Mouse (Mus musculus): ENCODE results near the gene Colgalt1. TPM values are rescaled to one million over a fixed set of nuclear protein-coding genes. Genes with fewer than 3 reads are reported as not detected.
A peak's percentile ranks its signal among the peaks of the same experiment; 100 is the strongest.

Colgalt1 gene
- 60.4 and 70.3 TPM in 2 replicates for polyA plus RNA-seq (2014; fragmentation: Nextera tagmentation; extraction: Ambion mirVana)

- ATAC-seq (ENCODE audit: low FRiP score, low TSS enrichment) (peak; percentile 98), DNase-seq (peak; percentile 99)
- Histone ChIP-seq H3K4me1 (ENCODE audit: control insufficient read depth, insufficient read depth, low read length) (peaks cover 9% of the 10 kb centered on the region), H3K9me3 (ENCODE audit: control insufficient read depth, low read length) (no peaks in the 10 kb centered on the region), H3K27ac (replicated peaks; ENCODE audit: low read depth, low read length) (peak within 1 kb of the TSS; percentile 90), H3K4me2 (ENCODE audit: low read length) (peak within 1 kb of the TSS; percentile 84), H3K4me3 (replicated peaks; ENCODE audit: low read depth, low read length) (peak within 1 kb of the TSS; percentile 80), H3K9ac (replicated peaks; ENCODE audit: low read length) (peak within 1 kb of the TSS; percentile 84), H3K27me3 (ENCODE audit: control insufficient read depth, insufficient read depth, low read length) (no peaks in the 10 kb centered on the region), H3K36me3 (ENCODE audit: control insufficient read depth, insufficient read depth, low read length) (peaks cover 20% of the 10 kb centered on the region)
- WGBS, result under 1% methylated on average over 82 of the region's 82 CpGs
Observed at GRCm38 (mm10) chr8:71610822-71611651, at the start of gene Colgalt1. Gene Colgalt1 (plus strand): TSS chr8:71610998.

GRCm38 (mm10) chr8:71561401-71561800 lies 49.4 kb upstream of the Colgalt1 start:
- no peak overlapping the region for H3K9ac ChIP-seq (replicated peaks; ENCODE audit: low read length)
- 4% methylated on average over 15 of the region's 15 CpGs for WGBS
- ATAC-seq (ENCODE audit: low FRiP score, low TSS enrichment) (no peak), DNase-seq (peak; percentile 84)
- no peak overlapping the region for H3K27ac ChIP-seq (replicated peaks; ENCODE audit: low read depth, low read length)
- H3K4me1 ChIP-seq (ENCODE audit: control insufficient read depth, insufficient read depth, low read length), result 0 out of 2 replicates have a peak, but pooled peaks cover 7% of the 10 kb centered on the region
- no peaks in the 10 kb centered on the region for H3K9me3 ChIP-seq (ENCODE audit: control insufficient read depth, low read length)
- no peaks in the 10 kb centered on the region for H3K36me3 ChIP-seq (ENCODE audit: control insufficient read depth, insufficient read depth, low read length)
- H3K27me3 ChIP-seq (ENCODE audit: control insufficient read depth, insufficient read depth, low read length), result peaks cover 70% of the 10 kb centered on the region
- H3K4me2 ChIP-seq (ENCODE audit: low read length), result no peak overlapping the region
- H3K4me3 ChIP-seq (replicated peaks; ENCODE audit: low read depth, low read length), result no peak overlapping the region

GRCm38 (mm10) chr8:71562751-71563150 lies 48.0 kb upstream of the Colgalt1 start:
- H3K4me2 ChIP-seq (ENCODE audit: low read length), result peak overlapping the region; percentile 43
- peak overlapping the region; percentile 39; the same call in 1 of the 2 replicates for H3K9ac ChIP-seq (replicated peaks; ENCODE audit: low read length)
- H3K27me3 ChIP-seq (ENCODE audit: control insufficient read depth, insufficient read depth, low read length), result peaks cover 57% of the 10 kb centered on the region
- H3K9me3 ChIP-seq (ENCODE audit: control insufficient read depth, low read length), result no peaks in the 10 kb centered on the region
- DNase-seq, result peak; percentile 78
- H3K36me3 ChIP-seq (ENCODE audit: control insufficient read depth, insufficient read depth, low read length), result no peaks in the 10 kb centered on the region
- peak overlapping the region; percentile 22 for H3K4me3 ChIP-seq (replicated peaks; ENCODE audit: low read depth, low read length)
- H3K27ac ChIP-seq (replicated peaks; ENCODE audit: low read depth, low read length), result no peak overlapping the region
- under 1% methylated on average over 33 of the region's 33 CpGs for WGBS
- ATAC-seq (ENCODE audit: low FRiP score, low TSS enrichment), result peak; percentile 49; the same call in 1 of the 2 replicates
- H3K4me1 ChIP-seq (ENCODE audit: control insufficient read depth, insufficient read depth, low read length), result 0 out of 2 replicates have a peak, but pooled peaks cover 7% of the 10 kb centered on the region

- Histone ChIP-seq H3K4me3 (replicated peaks; ENCODE audit: low read depth, low read length) (no peak overlapping the region), H3K4me2 (ENCODE audit: low read length) (no peak overlapping the region), H3K9ac (replicated peaks; ENCODE audit: low read length) (no peak overlapping the region), H3K9me3 (ENCODE audit: control insufficient read depth, low read length) (no peaks in the 10 kb centered on the region), H3K27me3 (ENCODE audit: control insufficient read depth, insufficient read depth, low read length) (peaks cover 44% of the 10 kb centered on the region), H3K36me3 (ENCODE audit: control insufficient read depth, insufficient read depth, low read length) (no peaks in the 10 kb centered on the region), H3K4me1 (ENCODE audit: control insufficient read depth, insufficient read depth, low read length) (0 out of 2 replicates have a peak, but pooled peaks cover 7% of the 10 kb centered on the region), H3K27ac (replicated peaks; ENCODE audit: low read depth, low read length) (no peak overlapping the region)
- ATAC-seq (ENCODE audit: low FRiP score, low TSS enrichment) (no peak), DNase-seq (no peak)
- WGBS, result 90% methylated on average over 4 of the region's 4 CpGs
Observed at GRCm38 (mm10) chr8:71563992-71564391, 46.8 kb upstream of the Colgalt1 start.

- no peak for DNase-seq
- Histone ChIP-seq H3K27ac (replicated peaks; ENCODE audit: low read depth, low read length) (no peak within 1 kb of the TSS), H3K9me3 (ENCODE audit: control insufficient read depth, low read length) (no peaks in the 10 kb centered on the region), H3K4me1 (ENCODE audit: control insufficient read depth, insufficient read depth, low read length) (peaks cover 12% of the 10 kb centered on the region), H3K4me2 (ENCODE audit: low read length) (no peak within 1 kb of the TSS), H3K9ac (replicated peaks; ENCODE audit: low read length) (no peak within 1 kb of the TSS), H3K4me3 (replicated peaks; ENCODE audit: low read depth, low read length) (no peak within 1 kb of the TSS), H3K27me3 (ENCODE audit: control insufficient read depth, insufficient read depth, low read length) (peaks cover 22% of the 10 kb centered on the region; the same call in 1 of the 2 replicates), H3K36me3 (ENCODE audit: control insufficient read depth, insufficient read depth, low read length) (no peaks in the 10 kb centered on the region)
- no peak for ATAC-seq (ENCODE audit: low FRiP score, low TSS enrichment)
- 68% methylated on average over 3 of the region's 3 CpGs for WGBS
Observed at GRCm38 (mm10) chr8:71566501-71566900, 44.3 kb upstream of the Colgalt1 start, which contains the start of gene Nxnl1. Gene Nxnl1 (minus strand): TSS chr8:71566601.

- no peak overlapping the region for H3K27ac ChIP-seq (replicated peaks; ENCODE audit: low read depth, low read length)
- H3K36me3 ChIP-seq (ENCODE audit: control insufficient read depth, insufficient read depth, low read length), result no peaks in the 10 kb centered on the region
- ATAC-seq (ENCODE audit: low FRiP score, low TSS enrichment), result no peak
- no peaks in the 10 kb centered on the region for H3K9me3 ChIP-seq (ENCODE audit: control insufficient read depth, low read length)
- 83% methylated on average over 7 of the region's 7 CpGs for WGBS
- H3K9ac ChIP-seq (replicated peaks; ENCODE audit: low read length), result no peak overlapping the region
- no peak overlapping the region for H3K4me3 ChIP-seq (replicated peaks; ENCODE audit: low read depth, low read length)
- no peak for DNase-seq
- H3K27me3 ChIP-seq (ENCODE audit: control insufficient read depth, insufficient read depth, low read length), result peaks cover 11% of the 10 kb centered on the region; the same call in 1 of the 2 replicates
- H3K4me1 ChIP-seq (ENCODE audit: control insufficient read depth, insufficient read depth, low read length), result peaks cover 18% of the 10 kb centered on the region
- no peak overlapping the region for H3K4me2 ChIP-seq (ENCODE audit: low read length)
Observed at GRCm38 (mm10) chr8:71567587-71567986, 43.2 kb upstream of the Colgalt1 start.

GRCm38 (mm10) chr8:71568387-71568937 lies 42.3 kb upstream of the Colgalt1 start, which contains the start of gene Slc27a1:
Gene Slc27a1 (plus strand): TSS chr8:71568882.
- Histone ChIP-seq H3K9ac (replicated peaks; ENCODE audit: low read length) (peak within 1 kb of the TSS; percentile 72), H3K27me3 (ENCODE audit: control insufficient read depth, insufficient read depth, low read length) (0 out of 2 replicates have a peak, but pooled peaks cover 3% of the 10 kb centered on the region), H3K4me3 (replicated peaks; ENCODE audit: low read depth, low read length) (peak within 1 kb of the TSS; percentile 52), H3K4me1 (ENCODE audit: control insufficient read depth, insufficient read depth, low read length) (peaks cover 15% of the 10 kb centered on the region), H3K4me2 (ENCODE audit: low read length) (peak within 1 kb of the TSS; percentile 86), H3K9me3 (ENCODE audit: control insufficient read depth, low read length) (no peaks in the 10 kb centered on the region), H3K36me3 (ENCODE audit: control insufficient read depth, insufficient read depth, low read length) (no peaks in the 10 kb centered on the region), H3K27ac (replicated peaks; ENCODE audit: low read depth, low read length) (peak within 1 kb of the TSS; percentile 83)
- DNase-seq (peak; percentile 65), ATAC-seq (ENCODE audit: low FRiP score, low TSS enrichment) (no peak)
- WGBS, result 11% methylated on average over 13 of the region's 13 CpGs

- ATAC-seq (ENCODE audit: low FRiP score, low TSS enrichment) (no peak), DNase-seq (no peak)
- Histone ChIP-seq H3K9ac (replicated peaks; ENCODE audit: low read length) (no peak overlapping the region; the same call in 1 of the 2 replicates), H3K36me3 (ENCODE audit: control insufficient read depth, insufficient read depth, low read length) (no peaks in the 10 kb centered on the region), H3K27me3 (ENCODE audit: control insufficient read depth, insufficient read depth, low read length) (no peaks in the 10 kb centered on the region), H3K4me1 (ENCODE audit: control insufficient read depth, insufficient read depth, low read length) (peaks cover 15% of the 10 kb centered on the region), H3K27ac (replicated peaks; ENCODE audit: low read depth, low read length) (peak overlapping the region; percentile 83; the same call in 1 of the 2 replicates), H3K4me2 (ENCODE audit: low read length) (peak overlapping the region; percentile 86), H3K4me3 (replicated peaks; ENCODE audit: low read depth, low read length) (peak overlapping the region; percentile 52), H3K9me3 (ENCODE audit: control insufficient read depth, low read length) (no peaks in the 10 kb centered on the region)
- 17% methylated on average over 6 of the region's 6 CpGs for WGBS
Observed at GRCm38 (mm10) chr8:71568941-71569340, 41.9 kb upstream of the Colgalt1 start.

All from midbrain, embryonic 14.5 days (tissue).